ENCODE assay signal across 21 mouse cellular contexts in genomic region chr2:102831547-102831946, GRCm38 (mm10).
DNase-seq lines count a peak whose midpoint lies in the region; ATAC-seq and TF ChIP-seq lines count a peak whose summit lies in the region.
"Had no signal": no experiment of that assay in that cellular context is flagged by ENCODE, and none has a peak within 500 bp of the region (broad histone marks: within the 10 kb centered on the region; RNA-seq: fewer than 3 reads in every experiment).

No protein-coding gene starts in this region.

- no peak overlapping the region for H3K27ac ChIP-seq in CH12.LX (ENCODE audit: insufficient read depth, low read depth)
- H3K27ac ChIP-seq: embryonic facial prominence, embryonic 12.5 days; forebrain, embryonic 12.5 days; hindbrain, embryonic 12.5 days; intestine, embryonic 15.5 days had no signal

- no peak overlapping the region for H3K4me3 ChIP-seq in CH12.LX (replicated peaks in 1 of 3; ENCODE audit: low read depth in 2 of 3, low read length in 2 of 3, poor library complexity in 1 of 3)
- H3K4me3 ChIP-seq: embryonic facial prominence, embryonic 12.5 days; forebrain, embryonic 12.5 days; hindbrain, embryonic 12.5 days; intestine, embryonic 15.5 days had no signal

- no peaks in the 10 kb centered on the region for H3K9me3 ChIP-seq in CH12.LX (replicated peaks; ENCODE audit: low read length)
- H3K9me3 ChIP-seq: embryonic facial prominence, embryonic 12.5 days; forebrain, embryonic 12.5 days; hindbrain, embryonic 12.5 days; intestine, embryonic 15.5 days had no signal

- dilution Hi-C loops in CH12.LX (cut with MboI; ENCODE audit: extremely low pct_ligation_motif_present, extremely low pct_unique_long_range_greater_than_20kb, low sequenced_read_pairs): no loop called here

- in situ Hi-C loops in CH12.LX (cut with MboI; ENCODE audit: low pct_ligation_motif_present, low pct_unique_long_range_greater_than_20kb, low sequenced_read_pairs): no loop called here

- H3K4me2 ChIP-seq in CH12.LX (ENCODE audit: insufficient read depth, low read depth, poor library complexity, severe bottlenecking): no peak overlapping the region
- H3K4me2 ChIP-seq: embryonic facial prominence, embryonic 12.5 days; forebrain, embryonic 12.5 days; hindbrain, embryonic 12.5 days; intestine, embryonic 15.5 days had no signal

- no peak for TF ChIP-seq RAD21 in CH12.LX (IDR thresholded peaks at IDR 0.05; ENCODE audit: low read depth, low read length)

- peaks cover 0 to 6% of the 10 kb centered on the region in 2 experiments; a peak in 1 of 4 replicates for H3K4me1 ChIP-seq in CH12.LX (ENCODE audit: control insufficient read depth in 1 of 2, insufficient read depth in 2 of 2)
- H3K4me1 ChIP-seq: embryonic facial prominence, embryonic 12.5 days; forebrain, embryonic 12.5 days; hindbrain, embryonic 12.5 days; intestine, embryonic 15.5 days had no signal

- peak; percentile 77 for ATAC-seq in frontal cortex, adult (ENCODE audit: low TSS enrichment)
- ATAC-seq: forebrain, embryonic 16.5 days; hindbrain, embryonic 16.5 days; intestine, embryonic 15.5 days had no signal

- no peak for TF ChIP-seq EP300 in CH12.LX (IDR thresholded peaks at IDR 0.05; ENCODE audit: low read length)

- H3K27me3 ChIP-seq in CH12.LX (replicated peaks): no peaks in the 10 kb centered on the region
- H3K27me3 ChIP-seq: embryonic facial prominence, embryonic 12.5 days; forebrain, embryonic 12.5 days; hindbrain, embryonic 12.5 days; intestine, embryonic 15.5 days had no signal

- DNase-seq in frontal cortex, postnatal 10 days (ENCODE audit: low spot score in 2 of 2): no peak
- DNase-seq in CH12.LX (ENCODE audit: extremely low read depth): no peak
- peak; percentile 28 for DNase-seq in induced T-regulatory cell, adult 2 months (ENCODE audit: low read depth)
- no peak for DNase-seq in kidney, postnatal 14 days
- DNase-seq in cerebellum, adult 11-12 months: no peak
- DNase-seq in thymus, postnatal 4 days: no peak
- DNase-seq: adrenal gland, adult 2 months; adrenal gland, postnatal 25 days; cerebellum, adult 9-10 months; cerebellum, postnatal 25 days; gastrocnemius, postnatal 36 days; heart, adult 11 months; heart, postnatal 10 days; heart, postnatal 4 days had no signal

- H3K36me3 ChIP-seq in CH12.LX (replicated peaks in 1 of 2; ENCODE audit: control insufficient read depth in 1 of 2, insufficient read depth in 1 of 2, low read length in 1 of 2): peaks cover 54 to 93% of the 10 kb centered on the region in 2 experiments
- H3K36me3 ChIP-seq: embryonic facial prominence, embryonic 12.5 days; forebrain, embryonic 12.5 days; hindbrain, embryonic 12.5 days; intestine, embryonic 15.5 days had no signal

- 0 out of 2 replicates have a peak, but pooled peaks have one; percentile 20 for TF ChIP-seq POLR2A in CH12.LX (IDR thresholded peaks at IDR 0.05; ENCODE audit: low read depth, low read length)

- no peak for TF ChIP-seq CTCF in CH12.LX (conservative IDR thresholded peaks at IDR 0.05 in 1 of 2, IDR thresholded peaks at IDR 0.05 in 1 of 2; ENCODE audit: low read depth in 2 of 2, low read length in 2 of 2)

- peaks cover 5% of the 10 kb centered on the region; the same call in 1 of the 2 replicates for H3K79me2 ChIP-seq in CH12.LX (replicated peaks; ENCODE audit: control insufficient read depth, extremely low read depth, insufficient read depth, poor library complexity, severe bottlenecking)

- H3K9ac ChIP-seq in CH12.LX (ENCODE audit: insufficient read depth, low read depth): no peak overlapping the region
- H3K9ac ChIP-seq: embryonic facial prominence, embryonic 12.5 days; forebrain, embryonic 12.5 days; hindbrain, embryonic 12.5 days; intestine, embryonic 15.5 days had no signal

TF ChIP-seq in CH12.LX, 34 proteins besides CTCF, POLR2A, EP300 and RAD21:
- no peak for TF ChIP-seq MYC (IDR thresholded peaks at IDR 0.05; ENCODE audit: low read depth, low read length)
- TF ChIP-seq MAFK (IDR thresholded peaks at IDR 0.05; ENCODE audit: insufficient replicate concordance, low read length): no peak
- no peak for TF ChIP-seq CHD1 (IDR thresholded peaks at IDR 0.05; ENCODE audit: low read depth, low read length)
- no peak for TF ChIP-seq UBTF (IDR thresholded peaks at IDR 0.05; ENCODE audit: low read depth, low read length)
- no peak for TF ChIP-seq NELFE (IDR thresholded peaks at IDR 0.05; ENCODE audit: low read depth, low read length)
- no peak for TF ChIP-seq JUND (conservative IDR thresholded peaks at IDR 0.05; ENCODE audit: low read depth, low read length)
- TF ChIP-seq USF1 (IDR thresholded peaks at IDR 0.05; ENCODE audit: low read depth, low read length): no peak
